Mouse (Mus musculus) c-Kit-negative CD71-positive TER-119-positive erythroid progenitor cells, embryonic 14.5 days (primary cell): ENCODE data around the gene Ubl5.
"Not testable (repeated sequence)": the region's sequence is repeated elsewhere in the genome, so short reads cannot be mapped to it uniquely, and the experiment has no call there.

Experiments used
- DNase-seq: peaks from one replicate; pipeline ENCODE4 v3.0.0-alpha.2; 2013; ENCODE audit warnings: low read depth, low spot score

The Ubl5 gene

GRCm38 (mm10) chr9:20653859-20654258, 11.2 kb downstream of the Ubl5 start:
- no peak for DNase-seq

DNA sequence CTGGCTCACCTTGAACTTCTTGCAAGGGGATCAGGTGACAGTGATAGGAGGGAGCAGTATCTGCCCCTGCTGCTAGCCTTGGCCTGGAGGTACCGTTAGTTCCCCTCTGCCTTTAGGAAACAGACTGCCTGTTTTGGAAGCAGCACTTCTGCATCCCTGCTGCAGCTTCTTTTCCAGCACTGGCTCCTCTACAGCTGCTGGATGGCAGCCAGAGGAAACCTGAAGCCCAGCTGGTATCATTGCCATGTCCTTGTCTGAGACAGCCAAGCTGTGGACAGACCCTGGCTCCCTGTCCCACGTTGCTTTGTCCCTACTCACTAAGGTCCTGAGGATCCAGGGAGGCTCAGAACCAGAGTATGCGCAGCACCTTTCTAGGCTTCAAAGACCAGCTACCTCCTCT, 14.9 kb downstream of the Ubl5 start:
- no peak for DNase-seq

- no peak for DNase-seq
Observed at GRCm38 (mm10) chr9:20662325-20662724, 19.6 kb downstream of the Ubl5 start.

GRCm38 (mm10) chr9:20662874-20663273, 20.2 kb downstream of the Ubl5 start:
- no peak for DNase-seq

- no peak for DNase-seq
Observed at GRCm38 (mm10) chr9:20663956-20664355, 21.3 kb downstream of the Ubl5 start.

DNA sequence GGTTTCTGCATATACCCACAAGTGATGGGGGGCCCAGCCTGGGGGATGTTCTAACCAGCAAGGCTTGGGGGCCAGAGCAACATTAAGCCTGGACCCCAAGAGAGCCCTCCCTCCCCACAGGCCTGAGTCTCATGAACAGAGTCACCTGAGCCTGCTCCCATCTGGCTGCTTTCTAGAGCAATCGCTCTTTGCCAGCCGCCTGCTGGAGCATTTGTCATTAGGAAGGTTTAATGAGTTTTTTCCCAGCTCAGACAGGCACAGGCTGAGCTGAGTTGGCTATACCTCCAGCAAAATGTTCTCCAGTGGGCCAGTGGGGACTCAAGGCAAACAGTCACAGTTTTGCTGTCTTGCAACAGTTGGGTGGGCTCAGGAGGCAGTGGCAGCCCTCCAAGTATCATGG, 21.7 kb downstream of the Ubl5 start:
- DNase-seq = no peak

- DNase-seq = no peak
Observed at GRCm38 (mm10) chr9:20664982-20665637, 22.4 kb downstream of the Ubl5 start.

- DNase-seq = no peak
Observed at GRCm38 (mm10) chr9:20665925-20666324, 23.2 kb downstream of the Ubl5 start.

DNA sequence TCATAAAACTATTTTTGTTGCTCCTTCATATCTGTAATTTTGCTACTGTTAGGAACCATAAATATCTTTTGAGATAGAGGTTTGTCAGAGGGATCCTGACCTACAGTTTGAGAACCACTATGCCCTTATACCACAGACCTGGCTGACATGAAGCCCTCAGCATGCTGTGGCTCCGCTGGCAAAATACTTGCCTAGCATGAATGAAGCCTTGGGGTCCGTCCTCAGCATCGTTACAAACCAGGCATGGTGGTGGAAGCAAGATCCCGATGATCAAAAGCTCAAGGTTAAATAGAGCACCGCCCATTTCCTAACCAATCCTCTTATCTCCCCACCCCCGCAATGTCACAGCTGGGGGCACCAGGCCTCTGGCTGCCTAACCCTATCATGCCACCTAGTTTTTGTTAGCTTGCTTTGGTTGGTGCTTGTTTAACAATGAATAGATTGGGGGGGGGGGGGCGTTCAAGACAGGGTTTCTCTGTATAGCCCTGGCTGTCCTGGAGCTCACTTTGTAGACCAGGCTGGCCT, 23.9 kb downstream of the Ubl5 start:
- no peak for DNase-seq

- DNase-seq = no peak
Observed at GRCm38 (mm10) chr9:20668065-20668464, 25.4 kb downstream of the Ubl5 start.

DNA sequence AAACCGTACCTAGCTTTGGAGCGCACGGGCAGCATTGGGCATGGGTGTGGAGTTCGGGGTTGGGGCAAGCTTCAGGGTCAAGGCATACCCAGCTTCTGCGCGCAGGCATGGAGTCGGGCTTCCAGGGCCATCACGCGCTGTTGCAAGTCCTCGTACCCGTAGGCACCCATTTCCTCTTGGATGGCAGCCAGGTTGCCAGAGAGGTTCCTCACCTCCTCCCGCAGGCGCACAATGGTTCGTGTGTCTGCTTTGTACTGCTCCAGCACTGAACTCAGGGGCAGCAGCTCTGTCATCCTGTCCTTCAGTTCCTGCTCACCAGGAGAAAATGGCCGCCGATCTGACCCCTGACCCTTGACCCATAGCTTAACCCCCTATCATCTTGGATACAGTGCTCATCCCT, 29.4 kb downstream of the Ubl5 start:
- no peak for DNase-seq

GRCm38 (mm10) chr9:20677892-20678291, 35.2 kb downstream of the Ubl5 start:
- no peak for DNase-seq

GRCm38 (mm10) chr9:20680378-20680958, 37.8 kb downstream of the Ubl5 start:
- no peak for DNase-seq

DNA sequence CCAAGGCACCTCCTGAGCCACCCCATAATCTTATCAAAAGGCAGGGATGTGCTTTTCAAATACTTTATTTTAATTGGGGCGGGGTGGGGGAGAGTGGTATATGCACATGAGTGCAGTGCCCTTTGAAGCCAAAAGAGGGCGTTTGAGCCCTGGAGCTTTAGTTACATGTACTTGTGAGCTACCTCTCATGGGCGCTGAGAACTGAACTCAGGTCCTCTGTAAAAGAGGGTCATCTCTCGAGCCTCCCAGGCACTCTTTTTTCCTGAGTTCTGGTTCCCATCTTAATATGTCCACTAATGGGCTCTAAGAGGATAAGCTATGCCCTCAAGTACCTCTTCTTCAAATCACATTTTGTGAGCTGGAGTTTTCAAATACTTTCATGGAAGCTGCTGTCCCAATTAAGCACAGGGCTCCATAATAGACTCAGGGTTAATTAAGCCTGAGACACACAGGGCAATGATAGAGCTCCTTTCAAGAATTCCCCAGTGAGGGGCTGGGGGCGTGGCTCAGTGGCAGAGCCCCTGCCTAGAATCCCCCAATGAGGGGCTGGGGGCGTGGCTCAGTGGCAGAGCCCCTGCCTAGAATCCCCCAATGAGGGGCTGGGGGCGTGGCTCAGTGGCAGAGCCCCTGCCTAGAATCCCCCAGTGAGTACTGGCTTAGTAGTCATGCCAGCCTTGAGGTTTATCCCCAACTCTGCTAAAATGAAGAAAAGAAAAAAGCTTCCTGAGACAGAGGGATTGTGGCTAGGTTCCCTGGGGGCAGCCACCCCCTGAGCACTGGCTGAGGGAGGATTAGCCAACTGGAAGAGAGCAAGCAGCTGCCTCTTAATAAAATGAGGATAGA, 39.1 kb downstream of the Ubl5 start:
- DNase-seq = no peak

DNA sequence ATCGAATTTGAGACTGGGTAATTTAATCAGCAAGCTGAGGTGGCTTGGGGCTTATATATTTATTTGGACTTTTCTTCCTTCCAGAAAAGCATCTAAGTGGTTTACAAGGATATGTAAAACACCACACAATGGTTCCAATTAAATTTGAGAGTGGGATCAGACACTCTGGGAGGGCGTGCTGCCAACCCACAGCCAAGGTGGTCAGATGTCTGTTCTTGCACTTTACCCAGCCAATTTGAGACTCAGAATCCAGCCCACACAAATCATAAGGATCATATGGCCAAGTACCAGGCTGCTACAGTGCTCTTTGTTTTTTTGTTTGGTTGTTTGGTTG, 39.7 kb downstream of the Ubl5 start:
- no peak for DNase-seq

- no peak for DNase-seq
Observed at GRCm38 (mm10) chr9:20685081-20685861, 42.6 kb downstream of the Ubl5 start.

DNA sequence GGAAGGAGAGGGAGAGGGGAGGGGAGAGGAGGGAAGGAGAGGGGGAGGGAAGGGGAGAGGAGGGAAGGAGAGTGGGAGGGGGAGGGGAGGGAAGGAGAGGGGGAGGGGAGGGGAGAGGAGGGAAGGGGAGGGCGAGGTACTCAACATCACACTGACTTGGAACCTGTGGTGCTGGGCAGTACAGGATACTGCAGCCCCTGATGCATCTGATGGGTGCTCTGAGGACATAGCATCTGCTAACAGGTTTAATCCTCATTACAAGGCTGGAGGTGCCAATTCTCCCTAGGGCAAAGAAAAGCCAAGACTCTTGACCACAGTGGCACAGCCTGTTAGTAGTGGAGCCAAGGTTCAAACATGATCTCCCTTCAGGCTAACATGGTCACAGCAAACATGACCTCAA, 46.7 kb downstream of the Ubl5 start:
- DNase-seq = no peak

GRCm38 (mm10) chr9:20689913-20690312, 47.2 kb downstream of the Ubl5 start:
- no peak for DNase-seq

DNA sequence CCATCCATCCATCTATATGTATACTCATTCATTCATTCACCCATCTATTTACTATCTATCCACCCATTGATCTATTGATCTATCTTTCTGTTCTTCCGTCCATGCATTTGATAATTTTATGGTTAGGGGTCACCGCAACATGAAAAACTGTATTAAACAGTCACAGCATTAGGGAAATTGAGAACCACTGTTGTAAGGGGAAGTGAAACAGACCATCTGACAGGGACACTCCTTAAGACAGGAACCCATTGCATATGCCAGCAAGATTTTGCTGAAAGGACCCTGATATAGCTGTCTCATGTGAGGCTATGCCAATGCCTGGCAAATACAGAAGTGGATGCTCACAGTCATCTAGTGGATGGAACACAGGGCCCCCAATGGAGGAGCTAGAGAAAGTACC, 47.8 kb downstream of the Ubl5 start:
- not testable (repeated sequence) for DNase-seq

GRCm38 (mm10) chr9:20692863-20693262, 50.2 kb downstream of the Ubl5 start:
- DNase-seq = no peak

DNA sequence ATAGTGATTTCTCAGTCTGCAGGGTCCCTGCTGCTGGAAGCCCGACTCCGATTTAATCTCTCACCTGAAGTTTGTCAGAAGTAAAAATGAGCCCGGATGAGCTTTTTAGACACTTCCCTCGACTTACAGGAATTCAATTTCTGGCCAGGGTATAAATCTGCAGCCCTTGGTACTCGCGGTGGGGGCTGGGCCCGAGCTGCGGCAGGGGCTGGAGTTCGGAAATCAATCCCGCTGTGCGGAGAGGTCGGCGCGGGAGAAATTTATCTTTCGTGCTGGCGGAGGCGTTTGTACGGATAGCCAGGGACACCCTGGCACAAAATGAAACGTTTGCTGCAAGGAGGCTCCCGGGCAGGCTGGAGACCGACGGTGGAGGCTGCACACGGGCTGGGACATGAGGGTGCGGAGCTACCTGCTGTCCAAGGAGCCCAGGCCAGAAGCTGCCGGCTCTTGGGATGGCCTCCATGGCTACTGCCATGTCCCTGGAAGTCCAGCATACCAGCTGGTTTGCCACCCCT, 52.1 kb downstream of the Ubl5 start:
- no peak for DNase-seq
